Mouse (Mus musculus): Measurements from ENCODE around the gene Klk1.

Klk1 gene

GRCm38 (mm10) chr7:44253023-44253616 is 28.0 kb downstream of the Klk1 start:
- DNase-seq (ENCODE audit: extremely low read depth, low read depth), result no peak

- no peak for DNase-seq (ENCODE audit: extremely low read depth, low read depth)
Measured at GRCm38 (mm10) chr7:44254930-44255329, 29.8 kb downstream of the Klk1 start.

- no peak for DNase-seq (ENCODE audit: extremely low read depth, low read depth)
Measured at GRCm38 (mm10) chr7:44257278-44257677, 32.1 kb downstream of the Klk1 start, which contains the start of gene Acp4. TSS of gene Acp4 (minus strand) at chr7:44257378.

- DNase-seq (ENCODE audit: extremely low read depth, low read depth), result no peak
Measured at GRCm38 (mm10) chr7:44260410-44260809, 35.2 kb downstream of the Klk1 start.

- no peak for DNase-seq (ENCODE audit: extremely low read depth, low read depth)
Measured at GRCm38 (mm10) chr7:44261147-44261546, 36.0 kb downstream of the Klk1 start, which contains the start of gene Gm15517. TSS of gene Gm15517 (plus strand) at chr7:44261447.

GRCm38 (mm10) chr7:44262791-44263643 is 37.9 kb downstream of the Klk1 start:
- DNase-seq (ENCODE audit: extremely low read depth, low read depth), result peak; percentile 53

GRCm38 (mm10) chr7:44268117-44268516 is 43.0 kb downstream of the Klk1 start:
- DNase-seq (ENCODE audit: extremely low read depth, low read depth), result no peak

GRCm38 (mm10) chr7:44269397-44269796 is 44.2 kb downstream of the Klk1 start:
- DNase-seq (ENCODE audit: extremely low read depth, low read depth), result no peak

GRCm38 (mm10) chr7:44271309-44271708 is 46.1 kb downstream of the Klk1 start:
- DNase-seq (ENCODE audit: extremely low read depth, low read depth), result peak; percentile 49

GRCm38 (mm10) chr7:44272546-44272945 is 47.4 kb downstream of the Klk1 start:
- no peak for DNase-seq (ENCODE audit: extremely low read depth, low read depth)

- DNase-seq (ENCODE audit: extremely low read depth, low read depth), result no peak
Measured at GRCm38 (mm10) chr7:44273446-44273845, 48.3 kb downstream of the Klk1 start.

- DNase-seq (ENCODE audit: extremely low read depth, low read depth), result no peak
Measured at GRCm38 (mm10) chr7:44274096-44274495, 48.9 kb downstream of the Klk1 start.

- DNase-seq (ENCODE audit: extremely low read depth, low read depth), result no peak
Measured at GRCm38 (mm10) chr7:44275546-44275945, 50.4 kb downstream of the Klk1 start.

- DNase-seq (ENCODE audit: extremely low read depth, low read depth), result no peak
Measured at GRCm38 (mm10) chr7:44276461-44277249, 51.5 kb downstream of the Klk1 start.

GRCm38 (mm10) chr7:44277250-44277622 is 52.1 kb downstream of the Klk1 start:
- peak; percentile 52 for DNase-seq (ENCODE audit: extremely low read depth, low read depth)
